Mouse (Mus musculus) cortical plate, adult 2 months (tissue): Measurements from ENCODE around the gene Gm1043. TPM values are rescaled to one million over a fixed set of nuclear protein-coding genes. Genes with fewer than 3 reads are reported as not detected.
A peak's percentile ranks its signal among the peaks of the same experiment; 100 is the strongest.

ENCODE experiments used
- H3K27ac ChIP-seq: fragments of 200-500 bp; 2 replicates; pipeline ENCODE4 v1.5.1; 2012; ENCODE audit warnings: low read length, control low read depth, inconsistent platforms; ENCODE audit not compliant: insufficient read depth
- H3K4me1 ChIP-seq: fragments of 200-500 bp; 2 replicates; pipeline ENCODE4 v1.6.1; 2011; ENCODE audit warnings: low read length; ENCODE audit not compliant: control insufficient read depth, insufficient read depth
- H3K4me3 ChIP-seq: fragments of 200-500 bp; 2 replicates; pipeline ENCODE4 v1.5.1; 2011; ENCODE audit warnings: mild to moderate bottlenecking, low read length, control low read depth; ENCODE audit not compliant: insufficient read depth
- CTCF ChIP-seq: fragments of 200-500 bp; IDR thresholded peaks from 2 replicates; pipeline ENCODE4 v1.5.1; 2011; ENCODE audit warnings: mild to moderate bottlenecking, control low read depth, low read length; ENCODE audit not compliant: insufficient read depth; ENCODE audit errors: extremely low read depth
- POLR2A ChIP-seq: fragments of 200-500 bp; IDR thresholded peaks from 2 replicates; pipeline ENCODE4 v1.6.1; 2011; ENCODE audit warnings: mild to moderate bottlenecking, low read length, control low read depth; ENCODE audit not compliant: insufficient read depth; ENCODE audit errors: extremely low read depth
- polyA plus RNA-seq: library from polyadenylated mRNA; depleted of rRNA; stranded (reverse); fragments of >200 nt; gene quantifications from 2 replicates; pipeline ENCODE4 v1.2.3, GENCODE M21; 2012

Gm1043 gene
- polyA plus RNA-seq, 1 experiment, result 20.1 TPM

- no peak overlapping the region for H3K27ac ChIP-seq
These were observed 36.1 kb upstream of the Gm1043 start for GRCm38 (mm10) chr5:37049111-37049510.

DNA sequence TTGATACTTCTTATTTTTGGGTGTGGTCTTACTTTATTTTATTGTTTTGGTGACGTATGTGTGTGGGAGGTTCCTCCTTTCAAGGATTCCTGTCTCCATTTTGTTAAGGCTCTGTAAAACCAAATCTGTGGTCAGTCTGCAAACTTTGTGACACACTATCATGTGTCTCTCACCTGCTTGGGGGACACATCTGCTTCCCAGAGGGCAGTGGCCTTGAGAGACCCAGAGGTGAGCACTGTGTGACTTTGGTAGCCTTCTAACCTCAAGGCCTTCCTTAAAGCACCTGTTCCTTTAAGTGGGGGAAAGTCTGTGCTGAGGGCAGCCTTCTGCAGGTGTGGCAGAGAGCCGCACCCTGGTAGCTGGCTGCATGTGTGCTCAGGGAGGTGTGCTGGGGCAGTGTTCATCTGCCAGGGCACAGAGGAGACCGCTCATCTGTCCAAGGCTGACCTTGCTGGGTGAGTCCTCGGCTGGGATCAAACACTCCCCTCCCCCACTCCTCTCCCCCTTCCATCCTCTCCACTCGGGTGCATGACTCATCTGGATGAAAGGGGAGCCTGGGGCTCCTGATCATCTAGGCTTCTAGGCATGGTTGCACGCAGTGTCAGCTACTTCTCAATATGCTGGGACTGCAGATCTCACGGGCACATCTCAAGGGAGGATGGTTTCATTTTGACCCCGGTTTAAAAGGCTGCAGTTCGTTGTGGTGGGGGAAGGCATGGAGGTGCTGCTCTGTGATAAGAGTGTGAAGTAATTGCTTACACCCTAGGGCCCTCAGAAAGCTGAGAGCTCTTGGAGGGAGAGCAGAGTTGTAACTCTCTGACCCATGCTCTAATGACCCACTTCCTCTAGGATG, 34.4 kb upstream of the Gm1043 start:
- no peak for TF ChIP-seq POLR2A
- TF ChIP-seq CTCF, result no peak
- Histone ChIP-seq H3K4me1 (peaks cover 21% of the 10 kb centered on the region), H3K27ac (no peak overlapping the region)

More at GRCm38 (mm10) chr5:37049111-37049510, 36.1 kb upstream of the Gm1043 start:
- no peak overlapping the region for H3K4me3 ChIP-seq
- H3K4me1 ChIP-seq, result peaks cover 21% of the 10 kb centered on the region
- TF ChIP-seq POLR2A (no peak), CTCF (no peak)

DNA sequence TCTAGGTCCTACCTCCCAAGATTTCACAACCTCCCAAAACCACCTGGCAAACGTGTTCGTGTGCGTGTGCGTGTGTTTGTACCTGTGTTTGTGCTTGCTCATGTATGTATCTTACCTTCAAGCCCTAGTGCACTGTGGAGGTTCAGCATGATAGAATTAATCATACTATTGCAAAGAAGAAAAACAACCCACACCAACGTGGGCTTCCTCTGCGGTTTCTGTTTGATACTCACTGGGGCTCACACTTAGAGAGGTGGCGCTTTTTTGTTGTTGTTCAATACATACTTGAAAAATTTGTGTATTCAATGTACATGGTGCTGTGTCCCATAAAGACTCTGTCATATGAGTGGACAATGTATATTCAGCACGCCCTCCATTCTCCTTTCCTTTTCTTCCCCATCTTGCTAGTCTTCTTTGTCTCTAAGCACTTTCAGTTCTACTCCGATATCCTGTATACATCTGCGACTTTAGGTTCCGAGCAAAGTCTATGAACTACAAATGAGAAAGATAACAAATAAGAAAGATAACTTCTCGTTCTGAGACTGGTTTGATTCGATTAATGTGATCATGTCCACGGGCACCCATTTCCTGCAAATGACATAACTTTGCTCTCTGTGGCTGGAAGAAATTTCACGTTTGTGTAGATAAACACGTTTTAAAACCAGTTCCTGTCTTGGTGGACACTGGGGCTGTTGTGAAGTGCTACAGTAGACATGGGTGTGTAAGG, 33.6 kb upstream of the Gm1043 start:
- TF ChIP-seq POLR2A (no peak), CTCF (no peak)
- no peak overlapping the region for H3K4me3 ChIP-seq
- H3K27ac ChIP-seq, result no peak overlapping the region
- H3K4me1 ChIP-seq, result peaks cover 19% of the 10 kb centered on the region

More for the DNA sequence above, 34.4 kb upstream of the Gm1043 start:
- no peak overlapping the region for H3K4me3 ChIP-seq

DNA sequence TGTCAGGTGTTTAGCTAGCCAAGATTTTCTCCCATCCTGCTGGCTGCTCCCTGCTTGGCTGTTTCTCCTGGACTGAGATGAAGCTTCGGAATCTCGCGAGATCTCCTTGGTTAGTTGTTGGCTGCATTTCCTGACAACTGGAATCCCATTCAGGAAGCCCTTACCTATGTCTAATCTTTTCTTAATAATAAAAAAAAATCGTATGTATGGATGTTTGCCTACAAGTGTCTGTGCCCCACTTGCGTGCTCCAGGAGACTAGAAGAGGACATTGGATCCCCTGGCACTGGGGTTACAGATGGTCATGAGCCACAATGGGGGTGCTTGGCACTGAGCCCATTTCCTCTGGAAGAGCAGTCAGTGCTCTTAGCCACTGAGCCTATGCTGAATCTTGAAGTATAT, 32.3 kb upstream of the Gm1043 start:
- H3K27ac ChIP-seq, result no peak overlapping the region
- peaks cover 21% of the 10 kb centered on the region for H3K4me1 ChIP-seq
- no peak overlapping the region for H3K4me3 ChIP-seq
- no peak for TF ChIP-seq POLR2A
- no peak for TF ChIP-seq CTCF

DNA sequence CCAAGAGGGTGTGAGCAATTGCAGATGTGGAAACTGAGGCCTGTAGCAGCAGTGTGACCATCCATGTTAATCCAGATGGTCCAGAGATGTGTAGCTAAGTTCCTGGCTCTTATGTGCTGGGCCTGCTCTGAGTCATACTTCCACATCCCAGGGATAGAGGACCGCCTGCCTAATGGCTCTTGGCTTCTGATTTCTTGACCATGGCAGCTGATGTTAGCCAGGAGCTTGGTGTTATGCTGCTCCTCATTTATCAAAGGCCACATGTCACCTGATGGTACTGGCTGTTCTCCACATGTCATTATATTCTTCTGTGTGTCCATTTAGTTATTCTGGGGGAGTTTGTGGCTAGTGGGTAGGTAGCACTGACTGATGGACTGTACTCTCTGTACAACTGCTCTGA, 29.4 kb upstream of the Gm1043 start:
- Histone ChIP-seq H3K4me1 (peaks cover 15% of the 10 kb centered on the region), H3K4me3 (no peak overlapping the region), H3K27ac (no peak overlapping the region)
- no peak for TF ChIP-seq CTCF
- no peak for TF ChIP-seq POLR2A

- Histone ChIP-seq H3K27ac (no peak overlapping the region), H3K4me1 (peaks cover 11% of the 10 kb centered on the region), H3K4me3 (no peak overlapping the region)
- TF ChIP-seq POLR2A (no peak), CTCF (no peak)
These were observed 28.7 kb upstream of the Gm1043 start for GRCm38 (mm10) chr5:37056471-37056870.

DNA sequence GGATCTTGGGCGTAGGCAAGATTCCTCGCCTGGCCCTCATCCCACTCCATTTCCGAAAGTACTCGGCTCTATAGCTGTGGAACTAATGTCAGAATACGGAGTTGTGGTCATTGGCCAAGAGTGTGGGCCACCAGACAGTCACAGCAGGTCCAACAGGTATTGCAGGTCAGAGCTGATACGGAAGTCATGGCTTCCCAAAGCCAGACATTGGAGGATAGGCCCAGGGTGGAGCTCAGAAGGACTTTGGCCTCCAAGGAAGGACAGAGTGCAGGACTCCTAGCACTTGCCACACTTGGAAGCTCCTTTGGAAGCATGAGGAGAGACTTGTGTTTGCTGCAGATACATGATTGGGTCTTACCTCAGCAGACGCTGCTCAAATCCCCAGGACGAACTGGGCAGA, 23.6 kb upstream of the Gm1043 start:
- TF ChIP-seq POLR2A, result no peak
- no peak for TF ChIP-seq CTCF
- H3K4me1 ChIP-seq, result peaks cover 11% of the 10 kb centered on the region
- H3K4me3 ChIP-seq, result no peak overlapping the region
- no peak overlapping the region for H3K27ac ChIP-seq

GRCm38 (mm10) chr5:37064454-37065449, 20.4 kb upstream of the Gm1043 start:
- no peak for TF ChIP-seq CTCF
- no peak for TF ChIP-seq POLR2A
- Histone ChIP-seq H3K4me1 (peaks cover 10% of the 10 kb centered on the region), H3K4me3 (no peak overlapping the region), H3K27ac (peak overlapping the region; percentile 57; the same call in 1 of the 2 replicates)
